Mouse (Mus musculus) C2C12 (cell line): ENCODE data around the gene Dusp14. TPM values are rescaled to one million over a fixed set of nuclear protein-coding genes. Genes with fewer than 3 reads are reported as not detected.

Source experiments
- H3K27me3 ChIP-seq: one replicate; pipeline ENCODE4 v1.6.1; 2011; ENCODE audit not compliant: control insufficient read depth, insufficient read depth, insufficient read length
- H3K36me3 ChIP-seq: one replicate; pipeline ENCODE4 v1.6.1; 2011; ENCODE audit not compliant: control insufficient read depth, insufficient read depth
- H3K4me3 ChIP-seq: one replicate; pipeline ENCODE4 v1.5.1; 2011; ENCODE audit warnings: mild to moderate bottlenecking, control low read depth; ENCODE audit not compliant: poor library complexity, insufficient read depth, severe bottlenecking
- H3K79me2 ChIP-seq: one replicate; pipeline ENCODE4 v1.6.1; 2011; ENCODE audit not compliant: control insufficient read depth, insufficient read depth
- H3K79me3 ChIP-seq: one replicate; pipeline ENCODE4 v1.6.1; 2011; ENCODE audit warnings: low read depth, control low read depth
- H3ac ChIP-seq: one replicate; pipeline ENCODE3; 2011; ENCODE audit warnings: low read depth; ENCODE audit not compliant: control insufficient read depth, insufficient read length
- CEBPB ChIP-seq: IDR thresholded peaks from one replicate; pipeline ENCODE4 v1.6.1; 2011; ENCODE audit warnings: low read depth, mild to moderate bottlenecking, control low read depth, moderate library complexity
- CTCF ChIP-seq: IDR thresholded peaks from one replicate; pipeline ENCODE4 v1.5.1; 2011; ENCODE audit not compliant: control insufficient read depth, insufficient read depth, insufficient read length
- FOSL1 ChIP-seq: IDR thresholded peaks from one replicate; pipeline ENCODE4 v1.8.0; 2011; ENCODE audit warnings: mild to moderate bottlenecking, low read length; ENCODE audit not compliant: poor library complexity, insufficient read depth, severe bottlenecking
- MAX ChIP-seq: IDR thresholded peaks from one replicate; pipeline ENCODE4 v1.6.1; 2011; ENCODE audit warnings: mild to moderate bottlenecking, control low read depth
- MYOD1 ChIP-seq: IDR thresholded peaks from one replicate; pipeline ENCODE4 v1.6.1; 2011; ENCODE audit warnings: low read depth; ENCODE audit not compliant: control insufficient read depth, insufficient read length
- MYOG ChIP-seq: IDR thresholded peaks from one replicate; pipeline ENCODE4 v1.6.1; 2011; ENCODE audit not compliant: control insufficient read depth, insufficient read length; ENCODE audit errors: extremely low read depth
- USF1 ChIP-seq: IDR thresholded peaks from one replicate; pipeline ENCODE4 v1.6.1; 2011; ENCODE audit warnings: low read depth, mild to moderate bottlenecking, control low read depth, moderate library complexity
- long read RNA-seq, 2 experiments: library from polyadenylated mRNA; unstranded; transcript quantifications; one replicate each; pipeline ENCODE4 v2.0.0; 2019 to 2020
- polyA plus RNA-seq: library from polyadenylated mRNA; unstranded; fragments of >200 nt; fragmentation: generic; extraction: Trizol; gene quantifications from one replicate; pipeline ENCODE4 v1.2.1, GENCODE M21; 2012; ENCODE audit warnings: missing spikeins

Dusp14 gene
- 25.4 TPM for polyA plus RNA-seq
- long read RNA-seq, experiment 1, transcript Dusp14-202 (3 exons, 1,447 nt) = major isoform, 20 of 29 reads
- long read RNA-seq, experiment 1, partial matches to known transcripts = 2 of 29 reads
- long read RNA-seq, experiment 1, other reads (novel, unspliced or antisense) = 3 of 29 reads
- long read RNA-seq, experiment 2, transcript Dusp14-202 (3 exons, 1,447 nt) = major isoform, 50 of 80 reads
- long read RNA-seq, experiment 2, transcript Dusp14-203 (3 exons, 1,082 nt) = minor isoform, 25 of 80 reads
- long read RNA-seq, experiment 2, partial matches to known transcripts = 0 of 80 reads
- long read RNA-seq, experiment 2, other reads (novel, unspliced or antisense) = 3 of 80 reads

DNA sequence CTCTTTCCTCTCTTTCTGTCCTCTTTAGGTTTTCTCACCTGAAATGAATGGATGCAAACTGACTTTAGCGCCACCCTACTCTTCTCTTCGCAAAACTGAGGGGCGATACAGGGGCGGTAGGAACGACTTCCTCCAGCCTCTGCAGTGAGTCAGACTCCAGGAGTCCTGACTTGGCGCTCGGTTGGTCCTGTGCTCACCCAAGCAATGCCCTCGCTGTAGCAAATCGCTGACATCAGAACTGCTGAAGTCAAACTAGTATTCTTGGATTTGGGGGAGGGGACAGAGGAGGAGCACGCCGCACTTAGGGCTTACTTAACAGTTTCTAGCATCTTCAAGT, at the start of gene Dusp14:
Dusp14 (minus strand) TSS at position 228 of the 337 bp plus-strand sequence.
- Histone ChIP-seq H3K79me2 (peaks cover 27% of the 10 kb centered on the region), H3K4me3 (peak within 1 kb of the TSS; percentile 56), H3K36me3 (no peaks in the 10 kb centered on the region), H3ac (peak within 1 kb of the TSS; percentile 97), H3K79me3 (peaks cover 10% of the 10 kb centered on the region), H3K27me3 (no peaks in the 10 kb centered on the region)
- TF ChIP-seq MYOD1 (no peak), FOSL1 (no peak), MAX (no peak), MYOG (no peak)

DNA sequence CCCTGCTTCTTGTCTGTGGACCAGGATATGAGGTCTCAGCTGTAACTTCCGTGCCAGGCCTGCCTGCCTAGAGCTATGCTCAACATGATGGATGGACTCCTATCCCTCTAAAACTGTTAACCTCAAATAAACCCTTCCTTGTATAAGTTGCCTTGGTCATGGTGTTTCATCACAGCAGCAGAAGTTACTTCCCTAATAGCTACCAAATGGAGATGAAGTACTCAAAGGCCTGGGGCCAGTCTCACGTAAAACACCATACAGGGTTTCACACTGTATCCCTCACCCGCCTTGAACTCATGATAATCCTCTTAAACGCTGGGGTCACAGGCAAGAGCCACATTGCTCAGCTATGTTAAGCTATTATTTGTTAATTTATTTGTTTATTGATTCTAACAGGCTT, 48.4 kb upstream of the Dusp14 start:
- no peaks in the 10 kb centered on the region for H3K79me3 ChIP-seq
- no peaks in the 10 kb centered on the region for H3K79me2 ChIP-seq
- TF ChIP-seq USF1 = no peak
- TF ChIP-seq MYOG = no peak
- no peak for TF ChIP-seq MYOD1
- no peak for TF ChIP-seq FOSL1
- no peak for TF ChIP-seq CEBPB
- no peak for TF ChIP-seq MAX
- no peak for TF ChIP-seq CTCF
- no peak overlapping the region for H3ac ChIP-seq
- no peak overlapping the region for H3K4me3 ChIP-seq
- peaks cover 72% of the 10 kb centered on the region for H3K36me3 ChIP-seq
- no peaks in the 10 kb centered on the region for H3K27me3 ChIP-seq

DNA sequence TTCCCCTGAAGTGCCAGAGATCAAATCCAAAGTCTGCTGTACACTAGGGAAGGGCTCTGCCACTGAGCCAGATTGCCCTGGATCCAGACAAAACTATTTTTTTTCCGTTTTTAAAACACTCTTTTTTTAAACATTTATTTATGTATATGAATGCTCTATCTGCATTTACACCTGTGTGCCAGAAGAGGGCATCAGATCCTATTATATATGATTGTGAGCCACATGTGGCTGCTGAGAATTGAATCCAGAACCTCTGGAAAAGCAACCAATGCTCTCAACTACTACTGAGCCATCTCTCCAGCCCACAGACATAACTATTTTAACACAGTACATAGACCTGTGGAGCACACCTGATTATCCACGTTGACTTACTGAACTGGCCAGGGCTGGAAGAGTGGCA, 47.2 kb upstream of the Dusp14 start:
- Histone ChIP-seq H3K4me3 (no peak overlapping the region), H3K36me3 (peaks cover 59% of the 10 kb centered on the region), H3ac (no peak overlapping the region), H3K79me2 (no peaks in the 10 kb centered on the region), H3K79me3 (no peaks in the 10 kb centered on the region), H3K27me3 (no peaks in the 10 kb centered on the region)
- TF ChIP-seq CTCF (no peak), FOSL1 (no peak), USF1 (no peak), MYOG (no peak)

DNA sequence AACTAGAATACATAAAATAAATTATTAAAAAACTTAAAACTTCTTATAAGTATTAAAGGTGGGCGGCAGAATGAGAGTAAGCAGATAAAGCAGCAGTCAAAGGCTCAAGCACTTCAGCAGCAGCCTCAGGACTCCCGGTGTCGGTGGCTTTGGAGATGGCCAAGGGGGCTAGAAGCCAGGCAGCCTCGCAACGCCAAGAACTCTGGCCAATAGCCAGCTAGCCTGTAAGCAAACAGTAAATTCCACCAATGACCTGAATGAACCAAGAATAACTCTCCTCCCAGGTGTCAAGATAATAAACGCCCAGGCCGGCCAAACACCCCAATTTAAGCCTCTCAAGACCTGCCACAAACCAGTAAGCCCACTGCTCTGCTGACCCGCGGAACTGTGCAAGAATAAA, 46.6 kb upstream of the Dusp14 start:
- Histone ChIP-seq H3K79me3 (no peaks in the 10 kb centered on the region), H3ac (no peak overlapping the region), H3K4me3 (no peak overlapping the region), H3K36me3 (peaks cover 54% of the 10 kb centered on the region), H3K27me3 (no peaks in the 10 kb centered on the region), H3K79me2 (no peaks in the 10 kb centered on the region)
- TF ChIP-seq MYOG = no peak
- no peak for TF ChIP-seq MAX
- TF ChIP-seq CTCF = no peak
- TF ChIP-seq MYOD1 = no peak
- no peak for TF ChIP-seq FOSL1
- no peak for TF ChIP-seq CEBPB
- TF ChIP-seq USF1 = no peak

DNA sequence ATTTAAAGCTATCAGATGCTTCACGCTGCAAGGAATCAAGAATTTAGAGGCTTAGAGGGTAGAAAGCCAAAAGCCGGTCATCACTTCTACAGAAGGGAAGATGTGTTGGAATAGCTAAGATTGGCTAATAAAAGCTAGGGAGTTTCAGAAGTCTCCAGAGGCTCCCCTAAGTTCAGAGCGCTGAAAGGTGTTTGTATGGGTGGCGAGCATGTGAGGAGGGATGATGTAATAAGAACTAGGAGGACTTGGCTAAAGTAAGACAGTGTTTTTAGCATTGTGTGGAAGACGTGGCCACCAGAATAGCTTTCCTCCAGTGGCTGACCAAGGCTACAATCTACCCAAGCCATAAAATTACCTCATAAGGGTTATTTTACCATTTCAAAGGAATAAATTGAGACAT, 44.6 kb upstream of the Dusp14 start:
- Histone ChIP-seq H3K79me3 (no peaks in the 10 kb centered on the region), H3K36me3 (peaks cover 53% of the 10 kb centered on the region), H3K4me3 (no peak overlapping the region), H3K79me2 (no peaks in the 10 kb centered on the region), H3ac (no peak overlapping the region), H3K27me3 (no peaks in the 10 kb centered on the region)
- TF ChIP-seq CEBPB (no peak), MYOG (no peak), MYOD1 (no peak), CTCF (no peak), USF1 (no peak), FOSL1 (no peak), MAX (no peak)

DNA sequence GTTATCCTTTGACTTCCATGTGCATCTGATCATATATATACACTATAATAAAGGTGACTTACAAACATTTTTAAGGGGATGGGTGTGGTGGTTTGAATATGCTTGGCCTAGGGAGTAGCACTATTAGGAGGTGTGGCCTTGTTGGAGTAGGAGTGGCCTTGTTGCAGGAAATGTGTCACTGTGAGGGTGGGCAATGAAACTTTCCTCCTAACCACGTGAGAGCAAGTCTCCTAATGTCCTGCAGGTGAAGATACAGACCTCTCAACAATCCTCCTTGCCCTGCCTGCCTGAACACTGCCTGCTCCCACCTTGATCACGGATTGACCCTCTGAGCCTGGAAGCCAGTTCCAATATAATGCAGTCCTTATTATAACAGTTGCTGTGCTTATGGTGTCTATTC, 38.1 kb upstream of the Dusp14 start:
- Histone ChIP-seq H3K4me3 (no peak overlapping the region), H3K36me3 (peaks cover 81% of the 10 kb centered on the region), H3ac (no peak overlapping the region), H3K27me3 (no peaks in the 10 kb centered on the region), H3K79me2 (no peaks in the 10 kb centered on the region), H3K79me3 (no peaks in the 10 kb centered on the region)
- TF ChIP-seq USF1 (no peak), CEBPB (no peak), MYOG (no peak), FOSL1 (no peak), MAX (no peak), CTCF (no peak), MYOD1 (no peak)
